Mouse (Mus musculus): ENCODE measurements around the gene Gucy2g. TPM values are rescaled to one million over a fixed set of nuclear protein-coding genes. Genes with fewer than 3 reads are reported as not detected.
A peak's percentile ranks its signal among the peaks of the same experiment; 100 is the strongest.

Gene Gucy2g
- total and polyA plus RNA-seq, 2 experiments from 2014 or later: not detected

GRCm38 (mm10) chr19:55260389-55261184 lies 19.6 kb upstream of the Gucy2g start:
- Histone ChIP-seq H3K36me3 (ENCODE audit: insufficient read depth, low read length) (no peaks in the 10 kb centered on the region), H3K4me2 (ENCODE audit: low read depth, low read length, poor library complexity, severe bottlenecking) (no peak overlapping the region), H3K4me1 (ENCODE audit: insufficient read depth, low read length) (no peaks in the 10 kb centered on the region), H3K9me3 (ENCODE audit: low read length) (no peaks in the 10 kb centered on the region), H3K4me3 (ENCODE audit: low read depth, low read length) (no peak overlapping the region), H3K27ac (ENCODE audit: low read depth, low read length) (no peak overlapping the region), H3K9ac (replicated peaks; ENCODE audit: low read length, poor library complexity, severe bottlenecking) (no peak overlapping the region), H3K27me3 (ENCODE audit: insufficient read depth, low read length) (no peaks in the 10 kb centered on the region)
- WGBS: 83% methylated on average over 12 of the region's 12 CpGs
- ATAC-seq (ENCODE audit: low FRiP score) (no peak), DNase-seq (ENCODE audit: low spot score) (no peak)
- TF ChIP-seq CTCF (IDR thresholded peaks at IDR 0.05): no peak

GRCm38 (mm10) chr19:55258514-55258913 lies 17.5 kb upstream of the Gucy2g start:
- Histone ChIP-seq H3K27ac (ENCODE audit: low read depth, low read length) (no peak overlapping the region), H3K4me2 (ENCODE audit: low read depth, low read length, poor library complexity, severe bottlenecking) (no peak overlapping the region), H3K27me3 (ENCODE audit: insufficient read depth, low read length) (no peaks in the 10 kb centered on the region), H3K9me3 (ENCODE audit: low read length) (no peaks in the 10 kb centered on the region), H3K9ac (replicated peaks; ENCODE audit: low read length, poor library complexity, severe bottlenecking) (no peak overlapping the region), H3K4me1 (ENCODE audit: insufficient read depth, low read length) (no peaks in the 10 kb centered on the region), H3K4me3 (ENCODE audit: low read depth, low read length) (no peak overlapping the region), H3K36me3 (ENCODE audit: insufficient read depth, low read length) (no peaks in the 10 kb centered on the region)
- WGBS: 95% methylated on average over 5 of the region's 5 CpGs
- DNase-seq (ENCODE audit: low spot score) (no peak), ATAC-seq (ENCODE audit: low FRiP score) (no peak)
- no peak for TF ChIP-seq CTCF (IDR thresholded peaks at IDR 0.05)

GRCm38 (mm10) chr19:55257656-55258375 lies 16.8 kb upstream of the Gucy2g start:
- no peaks in the 10 kb centered on the region for H3K36me3 ChIP-seq (ENCODE audit: insufficient read depth, low read length)
- H3K4me2 ChIP-seq (ENCODE audit: low read depth, low read length, poor library complexity, severe bottlenecking): no peak overlapping the region
- ATAC-seq (ENCODE audit: low FRiP score) (no peak), DNase-seq (ENCODE audit: low spot score) (no peak)
- H3K9ac ChIP-seq (replicated peaks; ENCODE audit: low read length, poor library complexity, severe bottlenecking): no peak overlapping the region
- H3K4me3 ChIP-seq (ENCODE audit: low read depth, low read length): no peak overlapping the region
- H3K27me3 ChIP-seq (ENCODE audit: insufficient read depth, low read length): no peaks in the 10 kb centered on the region
- H3K27ac ChIP-seq (ENCODE audit: low read depth, low read length): no peak overlapping the region
- H3K4me1 ChIP-seq (ENCODE audit: insufficient read depth, low read length): no peaks in the 10 kb centered on the region
- no peaks in the 10 kb centered on the region for H3K9me3 ChIP-seq (ENCODE audit: low read length)
- no peak for TF ChIP-seq CTCF (IDR thresholded peaks at IDR 0.05)
- 95% methylated on average over 5 of the region's 5 CpGs for WGBS

GRCm38 (mm10) chr19:55256156-55256555 lies 15.1 kb upstream of the Gucy2g start:
- DNase-seq (ENCODE audit: low spot score) (no peak), ATAC-seq (ENCODE audit: low FRiP score) (no peak)
- no peaks in the 10 kb centered on the region for H3K27me3 ChIP-seq (ENCODE audit: insufficient read depth, low read length)
- no peak overlapping the region for H3K4me2 ChIP-seq (ENCODE audit: low read depth, low read length, poor library complexity, severe bottlenecking)
- no peaks in the 10 kb centered on the region for H3K9me3 ChIP-seq (ENCODE audit: low read length)
- H3K4me1 ChIP-seq (ENCODE audit: insufficient read depth, low read length): no peaks in the 10 kb centered on the region
- H3K36me3 ChIP-seq (ENCODE audit: insufficient read depth, low read length): no peaks in the 10 kb centered on the region
- no peak for TF ChIP-seq CTCF (IDR thresholded peaks at IDR 0.05)
- WGBS: 77% methylated on average over 9 of the region's 9 CpGs
- no peak overlapping the region for H3K9ac ChIP-seq (replicated peaks; ENCODE audit: low read length, poor library complexity, severe bottlenecking)
- no peak overlapping the region for H3K4me3 ChIP-seq (ENCODE audit: low read depth, low read length)
- H3K27ac ChIP-seq (ENCODE audit: low read depth, low read length): no peak overlapping the region

GRCm38 (mm10) chr19:55254513-55255016 lies 13.5 kb upstream of the Gucy2g start:
- Histone ChIP-seq H3K4me1 (ENCODE audit: insufficient read depth, low read length) (no peaks in the 10 kb centered on the region), H3K4me3 (ENCODE audit: low read depth, low read length) (peak overlapping the region; percentile 54), H3K4me2 (ENCODE audit: low read depth, low read length, poor library complexity, severe bottlenecking) (peak overlapping the region; percentile 97), H3K27ac (ENCODE audit: low read depth, low read length) (0 out of 2 replicates have a peak overlapping the region, but pooled peaks have one; percentile 48), H3K9ac (replicated peaks; ENCODE audit: low read length, poor library complexity, severe bottlenecking) (peak overlapping the region; percentile 53; the same call in 1 of the 2 replicates), H3K9me3 (ENCODE audit: low read length) (no peaks in the 10 kb centered on the region), H3K27me3 (ENCODE audit: insufficient read depth, low read length) (no peaks in the 10 kb centered on the region), H3K36me3 (ENCODE audit: insufficient read depth, low read length) (no peaks in the 10 kb centered on the region)
- DNase-seq (ENCODE audit: low spot score) (peak; percentile 61), ATAC-seq (ENCODE audit: low FRiP score) (peak; percentile 72; the same call in 1 of the 2 replicates)
- no peak for TF ChIP-seq CTCF (IDR thresholded peaks at IDR 0.05)
- WGBS: 7% methylated on average over 5 of the region's 5 CpGs

Data from midbrain, postnatal 0 days (tissue).